Mouse (Mus musculus): ENCODE data around the gene Slc5a6.

Slc5a6 gene

GRCm38 (mm10) chr5:31048763-31049641 is at the start of gene Slc5a6:
Slc5a6 (minus strand) TSS chr5:31048924.
- peak; percentile 50 for DNase-seq (ENCODE audit: low read depth, low spot score)

DNA sequence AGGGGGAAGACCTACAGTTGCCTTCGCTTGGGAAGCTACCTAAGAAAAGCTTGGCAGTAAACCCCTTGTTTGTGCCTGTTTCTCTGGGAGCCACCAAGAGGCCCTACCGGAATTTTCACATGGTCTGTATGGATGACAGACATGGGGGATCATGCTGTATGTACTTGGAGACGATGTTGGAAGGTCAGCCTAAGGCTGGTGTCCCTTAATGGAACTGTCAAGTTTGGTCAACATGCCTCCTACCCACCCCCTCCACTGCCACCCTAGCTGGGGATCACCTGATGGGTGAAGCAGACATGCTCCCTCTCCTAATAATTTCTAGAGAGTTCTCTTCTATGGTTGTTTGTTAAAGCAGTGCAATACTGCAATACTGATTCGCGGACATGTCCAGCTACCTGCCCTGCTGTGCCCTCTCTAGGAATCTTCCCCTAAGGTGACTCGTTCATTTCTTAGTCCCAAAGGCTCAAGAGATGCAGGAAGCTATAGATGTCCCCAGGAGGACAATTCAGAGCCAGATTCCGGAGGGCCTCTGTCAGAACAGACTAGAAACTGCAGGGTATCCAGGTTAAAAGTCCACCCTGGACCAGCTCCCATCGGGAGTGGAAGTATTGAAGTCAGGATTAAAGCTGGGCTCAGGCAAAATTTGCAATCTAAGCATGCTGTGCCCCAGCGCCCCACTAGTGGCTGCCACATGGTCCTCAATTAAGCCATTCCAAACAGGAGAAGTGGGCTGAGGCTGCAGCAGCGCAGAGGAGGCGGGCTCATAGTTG is 47.2 kb upstream of the Slc5a6 start:
- DNase-seq (ENCODE audit: low read depth, low spot score) = no peak

DNA sequence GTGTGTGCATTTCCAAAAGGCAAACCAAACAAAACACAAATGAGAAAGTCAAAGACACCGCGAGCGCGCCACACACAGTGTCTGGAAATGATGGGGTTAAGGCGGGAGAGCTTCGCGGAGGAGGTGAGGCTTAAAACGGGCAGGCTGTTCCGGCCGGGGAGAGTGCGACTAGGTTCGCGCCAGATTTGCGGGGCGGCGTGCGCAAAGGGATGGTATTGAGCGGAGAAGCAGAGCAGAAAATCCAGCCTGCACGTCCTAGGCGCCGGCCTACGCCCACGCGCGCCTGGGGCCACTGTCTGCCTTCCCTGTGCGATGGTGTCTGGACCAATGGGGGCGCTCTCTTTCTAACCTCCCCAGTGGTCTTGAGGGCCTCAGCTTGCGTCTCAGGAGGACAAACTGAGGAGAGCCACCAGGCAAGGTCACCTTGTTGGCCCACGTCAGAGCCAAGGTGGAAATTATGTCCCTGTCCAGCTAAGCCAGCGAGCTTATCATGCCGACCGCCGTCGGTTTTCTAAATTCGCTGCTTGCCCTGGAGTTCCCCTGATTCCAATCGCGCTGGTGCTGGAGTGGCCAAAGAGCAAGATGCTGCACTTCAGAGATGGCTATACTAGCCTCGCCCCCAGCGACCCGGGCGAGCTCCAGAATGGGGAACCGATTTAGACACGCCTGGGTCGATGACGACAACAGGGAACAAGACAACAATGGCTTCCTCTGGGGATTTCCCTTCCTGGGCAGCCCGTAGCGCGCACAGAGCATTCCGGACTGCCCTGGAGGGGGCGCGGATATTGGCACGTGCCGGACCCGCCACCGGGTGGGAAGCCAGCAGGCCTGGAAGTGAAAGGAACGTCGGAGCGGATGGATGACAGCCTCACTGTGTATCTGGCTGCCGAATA is 46.3 kb upstream of the Slc5a6 start:
- no peak for DNase-seq (ENCODE audit: low read depth, low spot score)

DNA sequence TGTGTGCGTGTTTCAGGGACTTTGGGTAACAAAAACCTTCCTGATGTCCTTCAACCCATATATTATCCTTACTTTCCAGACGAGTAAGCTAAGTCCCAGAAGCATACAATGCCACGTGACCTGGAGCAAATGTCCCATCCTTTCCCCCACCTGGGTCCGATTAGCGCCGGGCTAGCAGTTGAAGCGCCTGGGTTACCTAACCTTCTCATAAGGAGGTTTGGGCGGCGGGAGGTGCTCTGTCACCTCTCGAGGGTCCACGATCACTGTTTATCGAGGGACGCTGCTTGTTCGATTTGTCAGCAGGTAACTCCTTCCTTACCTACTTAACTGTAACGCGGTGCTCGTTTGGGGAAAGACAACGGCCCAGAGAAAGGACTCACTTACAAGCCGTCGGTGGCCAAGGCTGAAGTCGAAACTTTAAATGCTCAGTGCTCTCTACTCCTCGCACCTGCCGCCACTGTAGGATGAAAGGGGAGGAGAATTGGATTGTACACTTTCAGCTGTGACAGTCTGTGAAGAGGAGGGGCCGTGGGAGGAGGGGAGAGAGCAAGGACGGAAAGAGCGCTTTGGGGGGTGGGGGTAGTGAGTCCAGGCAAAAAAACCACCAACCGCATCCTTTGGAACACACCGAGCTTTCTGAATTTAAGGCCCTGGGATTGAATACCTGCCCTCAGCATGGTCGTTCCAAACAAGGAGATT is 45.5 kb upstream of the Slc5a6 start:
- DNase-seq (ENCODE audit: low read depth, low spot score) = no peak

DNA sequence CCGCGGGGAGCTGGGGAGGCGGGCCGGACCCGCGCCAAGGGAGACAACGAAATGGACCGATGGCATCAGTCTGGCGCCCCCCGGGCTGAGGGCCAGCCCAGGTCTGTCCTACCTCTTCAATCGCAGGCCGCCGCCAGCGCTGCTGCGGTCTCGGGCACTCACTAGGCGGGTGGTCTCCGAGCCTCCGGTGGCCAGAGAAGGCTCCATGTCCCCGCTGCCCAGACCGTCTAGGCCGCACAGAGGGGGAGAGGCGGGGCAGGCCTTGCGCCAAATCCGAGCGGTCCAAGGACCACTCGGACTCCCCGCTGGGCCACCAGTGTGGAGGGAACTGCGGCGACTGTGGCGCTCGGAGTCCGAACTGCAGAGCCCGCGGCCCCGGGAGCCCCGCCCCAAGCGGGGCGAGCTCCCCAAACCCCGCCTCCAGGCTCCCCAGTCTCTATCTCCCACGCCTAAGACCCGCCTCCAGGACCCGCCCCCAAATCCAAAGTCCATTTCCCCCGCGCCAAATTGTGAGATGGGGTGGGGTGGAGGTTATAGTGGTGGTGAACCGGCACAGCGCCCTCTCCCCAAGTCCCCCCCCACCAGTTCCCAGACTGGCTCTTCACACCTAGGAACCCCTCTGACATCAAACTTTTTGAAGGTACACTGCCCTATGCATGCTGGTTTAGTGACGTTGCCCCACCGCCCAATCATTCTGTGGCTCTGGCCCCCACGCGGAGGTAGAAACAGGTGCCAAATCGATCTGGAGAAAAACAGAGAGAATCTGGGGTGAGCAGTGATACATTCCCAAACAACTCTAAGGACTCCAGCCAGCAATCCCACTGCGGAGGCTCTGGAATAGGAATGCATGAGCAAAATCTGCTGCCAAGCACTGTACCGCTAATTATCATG is 44.7 kb upstream of the Slc5a6 start:
- no peak for DNase-seq (ENCODE audit: low read depth, low spot score)

- no peak for DNase-seq (ENCODE audit: low read depth, low spot score)
Observed at GRCm38 (mm10) chr5:31092231-31092975, 43.7 kb upstream of the Slc5a6 start.

- DNase-seq (ENCODE audit: low read depth, low spot score) = no peak
Observed at GRCm38 (mm10) chr5:31087131-31087530, 38.4 kb upstream of the Slc5a6 start.

GRCm38 (mm10) chr5:31086606-31087005 is 37.9 kb upstream of the Slc5a6 start:
- no peak for DNase-seq (ENCODE audit: low read depth, low spot score)

DNA sequence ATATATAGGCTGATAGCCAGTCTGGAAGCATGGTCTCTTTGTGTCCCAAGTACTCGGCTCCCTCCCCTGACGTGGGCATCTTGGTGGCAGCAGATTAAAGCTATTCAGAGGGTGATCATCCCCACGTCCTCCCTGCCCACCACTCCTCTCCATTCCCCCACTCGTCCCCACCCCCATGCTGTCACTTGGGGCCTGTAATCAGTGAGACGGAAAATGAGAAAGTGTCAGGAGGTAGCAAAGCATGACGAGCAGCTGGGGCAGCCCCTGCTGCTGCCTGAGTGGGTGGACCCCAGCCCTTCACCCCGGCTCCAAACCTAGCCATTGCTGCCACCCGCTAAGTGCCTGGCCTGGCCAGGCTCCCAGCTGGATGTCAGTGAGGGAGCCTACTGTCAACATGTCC is 35.2 kb upstream of the Slc5a6 start:
- no peak for DNase-seq (ENCODE audit: low read depth, low spot score)

- DNase-seq (ENCODE audit: low read depth, low spot score) = no peak
Observed at GRCm38 (mm10) chr5:31082935-31083625, 34.4 kb upstream of the Slc5a6 start.

DNA sequence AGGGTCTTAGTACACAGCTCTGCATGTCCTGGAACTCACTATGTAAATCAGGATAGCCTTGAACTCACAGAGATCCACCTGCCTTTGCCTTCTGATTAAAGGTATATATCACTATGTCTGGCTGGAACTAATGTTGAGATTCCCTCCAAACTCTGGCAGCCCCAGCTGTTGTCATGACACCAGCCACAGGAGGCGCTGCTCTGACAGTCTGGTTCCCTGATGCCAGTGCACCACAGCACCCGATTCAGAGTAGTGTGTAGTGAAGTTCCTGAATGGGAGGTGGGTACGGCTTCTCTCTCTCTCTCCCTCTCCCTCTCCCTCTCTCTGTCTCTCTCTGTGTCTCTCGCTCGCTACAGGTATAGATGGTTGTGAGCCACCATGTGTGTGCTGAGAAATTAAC is 33.6 kb upstream of the Slc5a6 start:
- DNase-seq (ENCODE audit: low read depth, low spot score) = no peak

- DNase-seq (ENCODE audit: low read depth, low spot score) = no peak
Observed at GRCm38 (mm10) chr5:31081386-31081785, 32.7 kb upstream of the Slc5a6 start.

- no peak for DNase-seq (ENCODE audit: low read depth, low spot score)
Observed at GRCm38 (mm10) chr5:31080795-31081164, 32.1 kb upstream of the Slc5a6 start.

DNA sequence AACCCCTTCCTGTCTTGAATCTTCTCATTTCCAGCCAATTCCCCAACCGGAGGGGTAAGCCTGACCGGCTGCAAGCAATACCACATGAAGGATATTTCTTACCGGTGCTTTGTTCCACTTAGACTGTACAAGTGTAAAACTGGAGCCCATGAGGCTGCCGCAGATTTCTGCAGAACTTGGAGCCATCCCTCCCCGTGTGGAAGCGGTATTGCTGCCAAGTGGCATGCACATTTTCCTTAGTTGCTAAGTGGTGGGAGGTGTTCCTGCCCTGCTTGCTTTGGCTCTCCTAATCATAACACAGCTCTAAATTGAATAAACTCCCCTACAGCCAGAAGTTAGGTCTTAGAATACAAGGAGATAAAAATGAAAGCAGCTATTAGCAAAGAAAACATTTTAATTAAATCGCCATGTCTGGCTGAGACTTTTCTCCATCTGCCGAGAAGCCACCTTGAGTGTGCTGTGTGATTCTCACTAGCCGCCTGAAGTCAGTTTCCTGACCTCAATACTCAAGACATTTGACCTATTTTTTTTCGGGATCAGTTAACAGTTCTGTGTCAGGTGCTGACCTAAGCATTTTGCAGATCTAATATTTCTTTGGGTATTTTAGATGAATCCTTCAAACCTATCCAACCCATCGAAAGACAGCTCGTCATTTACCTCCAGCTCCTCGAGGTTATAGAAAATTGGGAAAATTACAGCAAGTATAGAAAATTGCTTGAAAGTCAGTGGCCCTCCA is 31.5 kb upstream of the Slc5a6 start:
- no peak for DNase-seq (ENCODE audit: low read depth, low spot score)

DNA sequence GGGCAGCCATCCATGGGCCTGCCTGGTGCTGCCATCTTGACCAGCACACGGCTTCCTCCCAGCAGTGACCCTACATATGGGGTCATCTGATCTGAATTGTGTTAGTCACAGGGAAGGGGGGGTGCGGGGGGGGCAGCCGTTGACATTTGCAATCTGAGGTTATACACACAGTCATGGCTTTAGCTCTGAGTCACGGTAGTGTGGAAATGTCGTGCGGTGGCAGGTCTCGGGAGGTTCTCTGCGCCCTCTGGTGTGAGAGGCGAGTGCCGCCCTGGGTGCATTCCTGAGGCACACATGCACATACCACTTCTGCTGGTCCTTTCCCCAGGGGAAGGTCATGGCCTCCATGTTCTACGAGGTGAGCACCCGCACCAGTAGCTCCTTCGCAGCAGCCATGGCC is 27.6 kb upstream of the Slc5a6 start:
- DNase-seq (ENCODE audit: low read depth, low spot score) = no peak

- no peak for DNase-seq (ENCODE audit: low read depth, low spot score)
Observed at GRCm38 (mm10) chr5:31073176-31073575, 24.5 kb upstream of the Slc5a6 start.

- no peak for DNase-seq (ENCODE audit: low read depth, low spot score)
Observed at GRCm38 (mm10) chr5:31071821-31072220, 23.1 kb upstream of the Slc5a6 start.

DNA sequence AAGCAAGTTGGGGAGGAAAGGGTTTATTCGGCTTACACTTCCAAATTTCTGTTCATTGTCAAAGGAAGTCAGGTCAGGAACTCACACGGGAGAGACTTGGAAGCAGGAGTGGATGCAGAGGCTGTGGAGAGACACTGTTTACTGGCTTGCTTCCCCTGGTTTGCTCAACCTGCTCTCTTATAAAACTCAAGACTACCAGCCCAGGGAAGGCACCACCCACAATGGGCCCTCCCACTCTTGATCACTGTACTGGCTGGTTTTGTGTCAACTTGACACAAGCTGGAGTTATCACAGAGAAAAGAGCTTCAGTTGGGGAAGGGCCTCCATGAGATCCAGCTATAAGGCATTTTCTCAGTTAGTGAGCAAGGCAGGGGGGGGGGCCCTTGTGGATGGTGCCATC is 22.3 kb upstream of the Slc5a6 start:
- DNase-seq (ENCODE audit: low read depth, low spot score) = no peak

All from c-Kit-negative CD71-positive TER-119-positive erythroid progenitor cells, embryonic 14.5 days (primary cell).